Mouse (Mus musculus) heart, postnatal 36 days (tissue): ENCODE results near the gene Mapkbp1. TPM values are rescaled to one million over a fixed set of nuclear protein-coding genes. Genes with fewer than 3 reads are reported as not detected.

ENCODE experiments used
- microRNA-seq, 2 experiments: library from miRNA; unstranded; fragments of <30 nt; microRNA quantifications; one replicate each; pipeline ENCODE4 v1.2.0; 2021; ENCODE audit warnings: borderline number of aligned reads in 2 of 2
- total RNA-seq, 2 experiments: library from RNA; stranded (reverse); gene quantifications; 2 replicates each; pipeline ENCODE4 v1.2.3; 2021

Mapkbp1 gene
- total RNA-seq, 2 experiments from 2014 or later, result 7.8 to 9.2 TPM

Small RNA genes within 50 kb of the gene (microRNA-seq; reads per million reads assigned to microRNA genes)
- gene Mir7665, result 0 reads per million in 2 experiments

Other genes starting within 250 kb of the Mapkbp1 start
- gene Itpka, start 230.4 kb upstream of the Mapkbp1 start, total RNA-seq, result under 1 TPM; 0.38 to 0.53 TPM
- gene Ltk, start 212.3 kb upstream of the Mapkbp1 start, total RNA-seq, result not detected
- gene Rpap1, start 185.2 kb upstream of the Mapkbp1 start, total RNA-seq, result 10 to 100 TPM; 13.2 to 13.4 TPM
- 1 to 10 TPM; 1.7 to 2.4 TPM for gene Tyro3, start 175.0 kb upstream of the Mapkbp1 start, total RNA-seq
- 10 to 100 TPM; 36.0 to 39.6 TPM for gene Mga, start 75.5 kb upstream of the Mapkbp1 start, total RNA-seq
- 1 to 10 TPM; 7.7 to 8.2 TPM for gene Jmjd7, start 54.8 kb downstream of the Mapkbp1 start, total RNA-seq
- 1 to 10 TPM in 1 of 2 experiments, under 1 TPM in 1; 0.68 to 1.3 TPM for gene Gm28042, start 54.8 kb downstream of the Mapkbp1 start, total RNA-seq
- gene Pla2g4b, start 60.7 kb downstream of the Mapkbp1 start, total RNA-seq, result 1 to 10 TPM; 2.0 to 2.1 TPM
- gene Ehd4, start 181.9 kb downstream of the Mapkbp1 start, total RNA-seq, result 100 to 1,000 TPM; 372 to 460 TPM